Mouse (Mus musculus) forebrain, embryonic 14.5 days (tissue): ENCODE measurements at regions not wholly inside any gene's neighbourhood (a gene's known extent, or its start where the extent isn't known, plus 50 kb on each side); places are given as distances from the start of the nearest gene placed in this dataset.

ENCODE experiments used
- ATAC-seq: fragments of 200-750 bp; cut with Nextera tagmentation; 2 replicates; pipeline ENCODE4 v1.8.0; 2017; ENCODE audit warnings: mild to moderate bottlenecking, moderate library complexity
- DNase-seq: peaks from one replicate; pipeline ENCODE4 v3.0.0-alpha.2; 2015; ENCODE audit warnings: low spot score
- H3K27ac ChIP-seq: fragments of 300-500 bp; sonication (generic); 2 replicates; pipeline ENCODE4 v1.5.1; 2014; ENCODE audit warnings: low read depth, mild to moderate bottlenecking, control low read depth, low read length, moderate library complexity
- H3K27me3 ChIP-seq: fragments of 300-500 bp; sonication (generic); replicated peaks from 2 replicates; pipeline ENCODE4 v1.6.1; 2014; ENCODE audit warnings: low read length, control low read depth, mixed read lengths; ENCODE audit not compliant: control insufficient read depth, insufficient read depth
- H3K36me3 ChIP-seq: fragments of 300-500 bp; sonication (generic); 2 replicates; pipeline ENCODE4 v1.6.1; 2014; ENCODE audit warnings: low read length, control low read depth; ENCODE audit not compliant: control insufficient read depth, insufficient read depth
- H3K4me1 ChIP-seq: fragments of 300-500 bp; sonication (generic); 2 replicates; pipeline ENCODE4 v1.6.1; 2014; ENCODE audit warnings: antibody characterized with exemption, low read length, control low read depth; ENCODE audit not compliant: control insufficient read depth, insufficient read depth
- H3K4me2 ChIP-seq: fragments of 300-500 bp; sonication (generic); 2 replicates; pipeline ENCODE4 v1.6.1; 2014; ENCODE audit warnings: mild to moderate bottlenecking, control low read depth, low read length
- H3K4me3 ChIP-seq: fragments of 300-500 bp; sonication (generic); 2 replicates; pipeline ENCODE4 v1.5.1; 2014; ENCODE audit warnings: low read depth, low read length, control low read depth
- H3K9ac ChIP-seq: fragments of 300-500 bp; sonication (generic); 2 replicates; pipeline ENCODE4 v1.6.1; 2014; ENCODE audit warnings: mild to moderate bottlenecking, low read length, control low read depth, moderate library complexity
- H3K9me3 ChIP-seq: fragments of 300-500 bp; sonication (generic); replicated peaks from 2 replicates; pipeline ENCODE4 v1.6.1; 2016; ENCODE audit warnings: low read length, control low read depth, mixed read lengths; ENCODE audit not compliant: control insufficient read depth
- WGBS: fragments of 180-500 bp; shearing (Covaris S2); extraction: QIAGEN DNeasy Blood & Tissue Kit; methylation state at CpG from one replicate; pipeline ENCODE4 v1.1.7; 2014; 5-methylcytosine and 5-hydroxymethylcytosine counted together

GRCm38 (mm10) chr17:64522213-64522612 lies 78.3 kb upstream of the Man2a1 start:
- DNase-seq, result no peak
- Histone ChIP-seq H3K27me3 (no peaks in the 10 kb centered on the region), H3K4me1 (no peaks in the 10 kb centered on the region), H3K4me2 (no peak overlapping the region), H3K27ac (no peak overlapping the region), H3K9ac (no peak overlapping the region), H3K9me3 (no peaks in the 10 kb centered on the region), H3K4me3 (no peak overlapping the region), H3K36me3 (no peaks in the 10 kb centered on the region)
- ATAC-seq, result no peak
- 75% methylated on average over 8 of the region's 8 CpGs for WGBS

- Histone ChIP-seq H3K4me3 (no peak overlapping the region), H3K9ac (no peak overlapping the region), H3K36me3 (no peaks in the 10 kb centered on the region), H3K4me1 (no peaks in the 10 kb centered on the region), H3K9me3 (no peaks in the 10 kb centered on the region), H3K27ac (no peak overlapping the region), H3K27me3 (no peaks in the 10 kb centered on the region), H3K4me2 (no peak overlapping the region)
- WGBS, result 96% methylated on average over 8 of the region's 8 CpGs
- DNase-seq (no peak), ATAC-seq (no peak)
Measured at GRCm38 (mm10) chr17:64523899-64524298, 76.6 kb upstream of the Man2a1 start.

- no peaks in the 10 kb centered on the region for H3K4me1 ChIP-seq
- DNase-seq, result peak; percentile 41
- 34% methylated on average over 7 of the region's 7 CpGs for WGBS
- no peak overlapping the region for H3K9ac ChIP-seq
- no peak overlapping the region for H3K27ac ChIP-seq
- H3K36me3 ChIP-seq, result no peaks in the 10 kb centered on the region
- H3K9me3 ChIP-seq, result no peaks in the 10 kb centered on the region
- no peak overlapping the region for H3K4me2 ChIP-seq
- H3K4me3 ChIP-seq, result no peak overlapping the region
- no peaks in the 10 kb centered on the region for H3K27me3 ChIP-seq
- peak; percentile 65 for ATAC-seq
Measured at GRCm38 (mm10) chr17:64527817-64528216, 72.7 kb upstream of the Man2a1 start.

- no peaks in the 10 kb centered on the region for H3K36me3 ChIP-seq
- no peaks in the 10 kb centered on the region for H3K4me1 ChIP-seq
- H3K27ac ChIP-seq, result no peak overlapping the region
- no peak overlapping the region for H3K4me3 ChIP-seq
- H3K4me2 ChIP-seq, result no peak overlapping the region
- H3K9ac ChIP-seq, result no peak overlapping the region
- DNase-seq (no peak), ATAC-seq (no peak)
- H3K27me3 ChIP-seq, result no peaks in the 10 kb centered on the region
- H3K9me3 ChIP-seq, result no peaks in the 10 kb centered on the region
- WGBS, result 86% methylated on average over 7 of the region's 7 CpGs
Measured at GRCm38 (mm10) chr17:64528476-64528875, 72.1 kb upstream of the Man2a1 start.

- WGBS, result 81% methylated on average over 14 of the region's 14 CpGs
- Histone ChIP-seq H3K9ac (no peak overlapping the region), H3K9me3 (no peaks in the 10 kb centered on the region), H3K4me1 (no peaks in the 10 kb centered on the region), H3K27me3 (no peaks in the 10 kb centered on the region), H3K27ac (no peak overlapping the region), H3K4me2 (no peak overlapping the region), H3K4me3 (no peak overlapping the region), H3K36me3 (no peaks in the 10 kb centered on the region)
- ATAC-seq, result no peak
- no peak for DNase-seq
Measured at GRCm38 (mm10) chr17:64529296-64529994, 71.1 kb upstream of the Man2a1 start.

GRCm38 (mm10) chr17:64531150-64531549 lies 69.4 kb upstream of the Man2a1 start:
- no peak overlapping the region for H3K27ac ChIP-seq
- no peaks in the 10 kb centered on the region for H3K4me1 ChIP-seq
- H3K9me3 ChIP-seq, result no peaks in the 10 kb centered on the region
- no peaks in the 10 kb centered on the region for H3K27me3 ChIP-seq
- DNase-seq (no peak), ATAC-seq (no peak)
- no peak overlapping the region for H3K4me3 ChIP-seq
- no peak overlapping the region for H3K4me2 ChIP-seq
- no peaks in the 10 kb centered on the region for H3K36me3 ChIP-seq
- WGBS, result 86% methylated on average over 7 of the region's 7 CpGs
- H3K9ac ChIP-seq, result no peak overlapping the region

GRCm38 (mm10) chr17:64534323-64534722 lies 66.2 kb upstream of the Man2a1 start:
- Histone ChIP-seq H3K4me2 (no peak overlapping the region), H3K27ac (no peak overlapping the region), H3K4me3 (no peak overlapping the region), H3K4me1 (peaks cover 3% of the 10 kb centered on the region; the same call in 1 of the 2 replicates), H3K9me3 (no peaks in the 10 kb centered on the region), H3K36me3 (no peaks in the 10 kb centered on the region), H3K9ac (no peak overlapping the region), H3K27me3 (no peaks in the 10 kb centered on the region)
- DNase-seq (no peak), ATAC-seq (no peak)
- WGBS, result 86% methylated on average over 4 of the region's 4 CpGs

- H3K27me3 ChIP-seq, result no peaks in the 10 kb centered on the region
- no peaks in the 10 kb centered on the region for H3K9me3 ChIP-seq
- H3K9ac ChIP-seq, result no peak overlapping the region; the same call in 1 of the 2 replicates
- ATAC-seq (peak; percentile 62; the same call in 1 of the 2 replicates), DNase-seq (peak; percentile 43)
- peak overlapping the region; percentile 18; the same call in 1 of the 2 replicates for H3K4me2 ChIP-seq
- WGBS, result 24% methylated on average over 10 of the region's 10 CpGs
- no peak overlapping the region for H3K4me3 ChIP-seq
- H3K27ac ChIP-seq, result peak overlapping the region; percentile 17; the same call in 1 of the 2 replicates
- H3K36me3 ChIP-seq, result no peaks in the 10 kb centered on the region
- H3K4me1 ChIP-seq, result peaks cover 4% of the 10 kb centered on the region; the same call in 1 of the 2 replicates
Measured at GRCm38 (mm10) chr17:64538520-64538953, 62.0 kb upstream of the Man2a1 start.

GRCm38 (mm10) chr17:64540411-64540810 lies 60.1 kb upstream of the Man2a1 start:
- H3K9ac ChIP-seq, result no peak overlapping the region
- H3K27ac ChIP-seq, result no peak overlapping the region
- 79% methylated on average over 8 of the region's 8 CpGs for WGBS
- peak; percentile 48 for DNase-seq
- H3K36me3 ChIP-seq, result no peaks in the 10 kb centered on the region
- ATAC-seq, result peak; percentile 74; the same call in 1 of the 2 replicates
- H3K9me3 ChIP-seq, result no peaks in the 10 kb centered on the region
- no peak overlapping the region for H3K4me2 ChIP-seq
- no peak overlapping the region for H3K4me3 ChIP-seq
- H3K4me1 ChIP-seq, result peaks cover 4% of the 10 kb centered on the region; the same call in 1 of the 2 replicates
- H3K27me3 ChIP-seq, result no peaks in the 10 kb centered on the region
